Mouse (Mus musculus): Measurements from ENCODE around the gene Lck.

DNA sequence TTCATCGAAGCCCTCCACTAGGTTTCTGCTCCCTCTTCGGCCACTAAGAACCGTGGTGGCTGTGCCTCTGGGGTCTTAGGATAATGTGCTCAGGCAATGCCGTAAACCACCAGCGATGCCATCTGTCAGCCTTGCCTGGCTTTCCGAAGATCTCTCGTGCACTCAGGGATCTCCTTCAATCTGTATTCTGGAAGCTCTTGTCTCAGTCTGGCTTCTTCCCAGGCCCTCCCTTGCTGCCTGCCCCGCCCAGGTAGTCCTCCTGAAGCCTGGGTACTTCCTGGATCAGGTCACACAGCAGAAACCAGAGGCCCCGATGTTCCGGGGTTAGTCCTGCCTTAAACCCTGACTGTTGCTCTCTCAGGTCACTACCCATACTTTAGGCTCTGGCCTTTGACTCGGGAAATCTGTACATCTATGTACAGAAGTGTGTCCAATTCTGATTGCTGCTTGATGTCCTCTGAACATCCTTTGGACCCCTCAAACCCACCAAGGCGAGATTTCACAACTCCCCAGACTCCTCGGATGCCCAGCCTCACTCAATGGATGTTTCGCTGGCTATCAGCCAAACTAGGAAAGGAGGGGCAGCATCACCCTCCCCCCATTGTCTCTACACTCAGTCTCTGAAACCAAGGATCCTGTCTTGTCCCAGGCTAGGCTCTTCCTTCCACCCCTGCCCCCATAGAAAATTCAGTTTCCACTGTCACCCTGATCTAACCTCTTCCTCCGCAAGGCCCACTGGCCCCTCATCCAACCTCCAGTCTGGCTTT, 64.4 kb downstream of the Lck start:
- TF ChIP-seq CTCF (IDR thresholded peaks at IDR 0.05; ENCODE audit: extremely low read depth, insufficient read depth, insufficient read length, insufficient replicate concordance), result no peak
- TF ChIP-seq POLR2A (IDR thresholded peaks at IDR 0.05; ENCODE audit: low read depth, low read length), result no peak

Measured in spleen, adult 2 months (tissue).